Mouse (Mus musculus): ENCODE measurements around the gene Ppara.

- TF ChIP-seq POLR2A (IDR thresholded peaks at IDR 0.05; ENCODE audit: insufficient read depth, low read depth, low read length): no peak
- no peak for TF ChIP-seq EP300 (IDR thresholded peaks at IDR 0.05; ENCODE audit: insufficient read depth, low read depth, low read length)
- no peak for TF ChIP-seq CTCF (IDR thresholded peaks at IDR 0.05)
Measured at GRCm38 (mm10) chr15:85786711-85787110, 51.9 kb downstream of the Ppara start.
